Mouse (Mus musculus) heart, adult 2 months (tissue): ENCODE measurements around the gene 4930455H04Rik.

Experiments
- EP300 ChIP-seq: fragments of 200-500 bp; IDR thresholded peaks from 2 replicates; pipeline ENCODE4 v1.6.1; 2011; ENCODE audit warnings: low read depth, low read length, control low read depth; ENCODE audit not compliant: insufficient read depth
- POLR2A ChIP-seq: fragments of 200-500 bp; IDR thresholded peaks from 2 replicates; pipeline ENCODE4 v1.6.1; 2011; ENCODE audit warnings: mild to moderate bottlenecking, low read depth, low read length, control low read depth; ENCODE audit not compliant: insufficient read depth

DNA sequence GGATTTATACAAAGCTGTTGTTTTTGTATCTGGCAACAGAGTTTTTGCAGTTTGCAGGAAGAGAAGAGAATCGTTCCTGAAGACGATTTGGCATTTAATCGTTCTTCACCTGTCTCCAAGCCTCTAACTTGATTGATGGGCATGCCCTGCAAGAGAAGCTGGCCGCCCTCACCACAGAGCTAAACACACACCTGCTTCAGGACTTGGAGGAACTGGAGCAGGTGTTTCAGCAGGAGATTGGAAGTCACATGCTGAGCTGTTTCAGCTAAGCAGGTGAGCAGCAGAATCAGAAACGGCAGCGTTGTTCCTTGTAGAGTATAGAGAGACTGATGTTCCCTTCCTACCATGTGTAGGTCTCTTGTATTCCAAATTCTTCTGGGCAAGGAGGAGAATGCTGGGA lies 42.1 kb downstream of the 4930455H04Rik start:
- TF ChIP-seq EP300 (no peak), POLR2A (no peak)
